Mouse (Mus musculus): Measurements from ENCODE around the gene Dnajc2.

DNA sequence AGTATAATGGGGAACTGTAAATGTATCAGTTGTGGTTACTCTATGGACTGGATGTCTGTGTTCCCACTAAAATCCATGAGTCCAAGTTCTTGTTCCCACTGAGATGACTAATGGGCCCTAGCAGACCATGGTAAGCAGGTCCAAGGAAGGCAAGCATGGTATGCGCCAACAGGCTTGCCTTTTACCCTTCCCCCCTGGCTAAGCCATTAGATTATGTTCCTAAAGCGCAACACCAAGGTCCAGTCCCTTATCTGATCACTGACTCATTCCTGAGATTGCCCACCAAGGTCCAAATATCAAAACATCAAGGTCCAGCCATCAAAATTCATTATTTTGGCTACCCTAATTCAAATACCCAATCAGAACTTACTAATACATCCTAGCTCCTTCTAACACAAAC lies 65.8 kb downstream of the Dnajc2 start:
- no peak for TF ChIP-seq GATA1 (IDR thresholded peaks at IDR 0.05; ENCODE audit: borderline replicate concordance, low read length)
- TF ChIP-seq CTCF (IDR thresholded peaks at IDR 0.05; ENCODE audit: low read depth, low read length) = no peak
- no peak for TF ChIP-seq POLR2AphosphoS5 (IDR thresholded peaks at IDR 0.05; ENCODE audit: insufficient replicate concordance, low read depth, low read length)
